Mouse (Mus musculus) C2C12 (cell line): ENCODE results near the gene Ppp1r11.

ENCODE experiments used
- CEBPB ChIP-seq: IDR thresholded peaks from one replicate; pipeline ENCODE4 v1.6.1; 2011; ENCODE audit warnings: low read depth, mild to moderate bottlenecking, control low read depth, moderate library complexity
- CTCF ChIP-seq: IDR thresholded peaks from one replicate; pipeline ENCODE4 v1.5.1; 2011; ENCODE audit not compliant: control insufficient read depth, insufficient read depth, insufficient read length
- FOSL1 ChIP-seq: IDR thresholded peaks from one replicate; pipeline ENCODE4 v1.8.0; 2011; ENCODE audit warnings: mild to moderate bottlenecking, low read length; ENCODE audit not compliant: poor library complexity, insufficient read depth, severe bottlenecking
- MAX ChIP-seq: IDR thresholded peaks from one replicate; pipeline ENCODE4 v1.6.1; 2011; ENCODE audit warnings: mild to moderate bottlenecking, control low read depth
- MYOD1 ChIP-seq: IDR thresholded peaks from one replicate; pipeline ENCODE4 v1.6.1; 2011; ENCODE audit warnings: low read depth; ENCODE audit not compliant: control insufficient read depth, insufficient read length
- MYOG ChIP-seq: IDR thresholded peaks from one replicate; pipeline ENCODE4 v1.6.1; 2011; ENCODE audit not compliant: control insufficient read depth, insufficient read length; ENCODE audit errors: extremely low read depth
- USF1 ChIP-seq: IDR thresholded peaks from one replicate; pipeline ENCODE4 v1.6.1; 2011; ENCODE audit warnings: low read depth, mild to moderate bottlenecking, control low read depth, moderate library complexity

DNA sequence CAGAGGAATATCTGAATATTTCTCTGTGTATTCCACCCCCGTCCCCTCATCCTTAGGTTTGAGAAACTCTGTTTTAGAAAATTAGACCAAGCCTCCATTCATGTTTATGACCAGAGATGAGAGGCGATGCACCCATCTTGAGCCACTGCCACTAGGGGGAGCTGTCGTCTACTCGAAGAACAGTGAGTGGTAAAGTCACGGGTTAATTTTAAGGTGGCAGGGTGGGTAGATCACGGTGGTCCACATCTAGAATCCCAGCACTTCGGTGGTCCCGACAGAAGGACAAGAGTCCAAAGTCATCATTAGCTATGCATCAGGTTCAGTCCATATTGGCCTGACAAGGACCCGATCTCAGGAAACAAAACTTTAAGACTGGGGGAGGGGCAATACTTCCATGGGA, 36.5 kb downstream of the Ppp1r11 start:
- TF ChIP-seq CTCF: peak; percentile 72
- no peak for TF ChIP-seq CEBPB
- TF ChIP-seq MYOD1: no peak
- TF ChIP-seq USF1: no peak
- no peak for TF ChIP-seq MAX
- no peak for TF ChIP-seq FOSL1
- TF ChIP-seq MYOG: no peak
